Mouse (Mus musculus) neutrophil, adult 83 days (primary cell): ENCODE results near the gene Olfr353. TPM values are rescaled to one million over a fixed set of nuclear protein-coding genes. Genes with fewer than 3 reads are reported as not detected.

Experiments
- total RNA-seq, 2 experiments: library from RNA; stranded (reverse); gene quantifications; one replicate each; pipeline ENCODE4 v1.2.4; 2023

The Olfr353 gene
- not detected for total RNA-seq

DNA sequence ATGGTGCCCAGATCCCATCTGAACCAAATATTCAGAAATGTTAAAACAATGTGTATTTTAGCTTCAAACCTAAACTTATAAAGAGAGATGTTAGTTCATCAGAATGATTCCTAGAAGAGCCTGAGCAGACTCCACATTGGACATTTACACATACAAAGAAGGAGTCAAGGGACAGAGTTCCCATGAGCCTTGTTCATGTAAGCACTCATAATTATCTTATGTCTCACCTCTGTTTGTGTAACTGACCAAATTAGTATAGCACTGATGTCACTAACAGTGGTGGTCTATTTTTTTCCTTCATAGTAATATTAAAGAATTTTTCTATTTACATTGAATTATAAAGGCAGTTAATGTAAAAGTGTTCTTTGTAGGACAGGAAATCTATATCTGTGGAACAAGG lies at the start of gene Olfr353:
Olfr353 (minus strand) TSS at position 101 of the 400 bp plus-strand sequence.

DNA sequence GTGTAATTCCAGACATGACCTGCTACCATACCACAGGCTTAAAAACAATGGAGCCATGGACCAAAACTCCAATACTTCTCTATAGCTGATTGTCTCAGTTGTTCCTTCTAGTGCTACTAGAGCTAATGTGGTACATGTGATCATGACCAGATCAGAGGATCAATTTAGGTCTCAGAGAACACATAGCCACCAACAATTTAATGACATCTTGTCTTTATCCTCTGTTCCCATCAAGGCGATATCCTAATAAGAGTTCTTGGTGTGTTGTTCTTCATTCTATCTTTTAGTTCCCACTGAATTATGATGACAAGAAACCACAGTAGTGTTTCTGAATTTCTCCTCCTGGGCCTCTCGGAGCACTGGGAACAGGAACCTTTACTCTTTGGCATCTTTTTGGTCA lies 44.1 kb upstream of the Olfr353 start, which contains the start of gene Olfr356:
Olfr356 (plus strand) TSS at position 301 of the 400 bp plus-strand sequence.

DNA sequence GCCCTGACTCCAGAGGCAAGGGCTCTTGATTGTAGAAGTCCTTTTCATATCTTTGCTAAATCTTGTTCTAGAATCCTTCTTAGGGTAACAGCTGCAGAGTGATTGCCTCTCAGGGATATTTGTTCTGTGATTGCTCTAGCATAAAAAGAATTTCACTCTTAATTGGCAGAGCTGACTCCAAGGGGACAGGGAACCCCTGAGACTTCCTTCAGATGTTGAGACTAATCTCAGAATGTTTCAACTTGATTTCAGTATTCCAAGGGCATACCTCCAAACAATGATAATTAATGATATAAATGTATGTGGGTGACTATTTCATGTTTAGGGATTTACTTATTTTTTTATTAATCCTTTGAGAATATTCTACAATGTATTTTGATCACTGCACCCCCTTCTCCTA lies 36.1 kb upstream of the Olfr353 start, which contains the start of gene Olfr355:
Olfr355 (minus strand) TSS at position 101 of the 400 bp plus-strand sequence.

GRCm38 (mm10) chr2:36905380-36905779 lies 12.6 kb upstream of the Olfr353 start, which contains the start of gene Olfr354:
TSS of gene Olfr354 (plus strand) at chr2:36905680.

DNA sequence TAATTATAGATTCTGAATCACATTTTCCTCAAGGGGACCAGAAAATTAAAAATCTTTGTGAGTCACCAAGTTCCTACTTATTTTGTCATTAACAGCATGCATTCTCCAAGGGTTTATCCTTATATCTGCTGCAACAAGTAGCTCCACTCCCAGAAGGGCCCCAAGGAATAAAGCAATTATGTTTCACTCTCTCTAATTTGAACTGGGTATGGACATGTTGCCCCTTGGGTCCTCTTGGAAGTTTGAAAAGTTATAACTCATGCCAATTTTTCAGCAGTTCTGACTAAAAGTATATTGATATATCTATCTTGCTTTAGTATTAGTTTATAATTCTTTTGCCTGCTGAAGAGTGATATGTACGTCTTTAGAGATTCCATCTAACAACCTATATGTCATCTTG lies 24.6 kb downstream of the Olfr353 start, which contains the start of gene Olfr352:
Olfr352 (plus strand) TSS at position 301 of the 400 bp plus-strand sequence.

DNA sequence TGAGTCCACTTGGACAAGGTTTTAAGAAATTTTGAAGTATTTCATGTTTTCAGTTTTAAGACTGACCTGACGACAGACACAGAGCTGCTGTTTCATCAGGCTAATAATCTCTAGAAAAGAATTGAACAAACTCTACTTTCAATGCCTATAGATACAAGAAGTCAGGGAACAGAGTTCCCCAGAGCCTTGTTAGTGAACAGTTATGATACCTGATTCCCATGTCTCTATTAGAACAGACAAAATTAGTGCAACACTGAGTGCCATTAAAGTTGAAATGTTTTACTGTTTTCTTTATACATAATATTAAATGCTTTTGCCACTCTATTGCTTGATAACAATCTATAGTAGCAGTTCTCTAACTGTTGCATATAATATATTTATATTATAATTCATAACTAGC lies 30.2 kb downstream of the Olfr353 start, which contains the start of gene Olfr351:
Olfr351 (minus strand) TSS at position 101 of the 400 bp plus-strand sequence.

GRCm38 (mm10) chr2:36846010-36846409 lies 46.7 kb downstream of the Olfr353 start, which contains the start of gene Olfr350:
TSS of gene Olfr350 (plus strand) at chr2:36846310.

Other genes with a start within 250 kb of the Olfr353 start
- gene Olfr346, start 207.1 kb downstream of the Olfr353 start, total RNA-seq: not detected
- not detected for gene Olfr347, start 161.0 kb downstream of the Olfr353 start, total RNA-seq
- gene Olfr348, start 108.7 kb downstream of the Olfr353 start, total RNA-seq: not detected
- not detected for gene Olfr50, start 102.4 kb downstream of the Olfr353 start, total RNA-seq
- not detected for gene Olfr3, start 75.9 kb downstream of the Olfr353 start, total RNA-seq
- gene Olfr350, start 46.6 kb downstream of the Olfr353 start, total RNA-seq: not detected
- gene Olfr351, start 30.3 kb downstream of the Olfr353 start, total RNA-seq: not detected
- not detected for gene Olfr352, start 24.5 kb downstream of the Olfr353 start, total RNA-seq
- gene Olfr354, start 12.7 kb upstream of the Olfr353 start, total RNA-seq: not detected
- gene Olfr355, start 36.0 kb upstream of the Olfr353 start, total RNA-seq: not detected
- not detected for gene Olfr356, start 44.2 kb upstream of the Olfr353 start, total RNA-seq
- gene Olfr357, start 100.9 kb upstream of the Olfr353 start, total RNA-seq: not detected
- gene Olfr358, start 116.4 kb upstream of the Olfr353 start, total RNA-seq: not detected
- gene Olfr360, start 172.8 kb upstream of the Olfr353 start, total RNA-seq: not detected
- not detected for gene Olfr361, start 196.4 kb upstream of the Olfr353 start, total RNA-seq
- gene Olfr362, start 225.0 kb upstream of the Olfr353 start, total RNA-seq: not detected
- not detected for gene Olfr364-ps1, start 246.4 kb upstream of the Olfr353 start, total RNA-seq